Mouse (Mus musculus) G1E (cell line): ENCODE results near the gene Mllt6.

ENCODE experiments used
- CTCF ChIP-seq: IDR thresholded peaks from 2 replicates; pipeline ENCODE4 v1.5.1; 2012; ENCODE audit warnings: low read depth, low read length, inconsistent platforms, mixed read lengths
- GATA1 ChIP-seq: IDR thresholded peaks from 2 replicates; pipeline ENCODE4 v1.6.1; 2012; ENCODE audit warnings: borderline replicate concordance, low read length, inconsistent platforms, mixed read lengths
- GATA2 ChIP-seq: IDR thresholded peaks from 2 replicates; pipeline ENCODE4 v1.6.1; 2012; ENCODE audit warnings: low read depth, low read length, inconsistent platforms, borderline replicate concordance
- POLR2AphosphoS5 ChIP-seq: IDR thresholded peaks from 2 replicates; pipeline ENCODE4 v1.6.1; 2012; ENCODE audit warnings: low read depth, low read length, inconsistent platforms; ENCODE audit not compliant: insufficient replicate concordance
- TAL1 ChIP-seq: conservative IDR thresholded peaks from 2 replicates; pipeline ENCODE4 v1.6.1; 2012; ENCODE audit warnings: low read depth, low read length, inconsistent platforms, mixed read lengths

DNA sequence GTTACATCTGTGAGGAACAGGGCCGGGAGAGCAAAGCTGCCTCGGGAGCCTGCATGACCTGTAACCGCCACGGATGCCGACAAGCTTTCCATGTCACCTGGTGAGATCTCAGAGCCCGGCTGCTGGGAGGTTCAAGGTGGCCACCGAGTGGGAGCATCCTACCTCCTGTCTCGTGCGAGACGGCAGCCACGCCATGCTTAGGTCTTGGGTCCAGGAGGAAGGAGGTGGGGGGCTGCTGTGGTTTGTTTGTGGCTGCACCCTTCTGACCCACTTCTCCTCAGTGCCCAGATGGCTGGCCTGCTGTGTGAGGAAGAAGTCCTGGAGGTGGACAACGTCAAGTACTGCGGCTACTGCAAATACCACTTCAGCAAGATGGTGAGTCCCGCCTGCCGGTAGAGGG lies 3.6 kb downstream of the Mllt6 start:
- TF ChIP-seq CTCF = no peak
- no peak for TF ChIP-seq POLR2AphosphoS5
- TF ChIP-seq TAL1 = no peak
- TF ChIP-seq GATA1 = no peak
- TF ChIP-seq GATA2 = no peak
